Mouse (Mus musculus) intestine, embryonic 14.5 days (tissue): ENCODE results near the gene Gm43191. TPM values are rescaled to one million over a fixed set of nuclear protein-coding genes. Genes with fewer than 3 reads are reported as not detected.
A peak's percentile ranks its signal among the peaks of the same experiment; 100 is the strongest.
"Not testable (repeated sequence)": the region's sequence is repeated elsewhere in the genome, so short reads cannot be mapped to it uniquely, and the experiment has no call there.

Source experiments
- ATAC-seq: fragments of 200-750 bp; cut with Nextera tagmentation; replicated peaks from 2 replicates; pipeline ENCODE4 v1.8.0; 2017; ENCODE audit warnings: low read depth, moderate number of reproducible peaks, moderate TSS enrichment, moderate library complexity; ENCODE audit not compliant: low FRiP score, low TSS enrichment
- DNase-seq: peaks from one replicate; pipeline ENCODE4 v3.0.0-alpha.2; 2018; ENCODE audit warnings: low spot score
- H3K27ac ChIP-seq: fragments of 300-500 bp; sonication (generic); 2 replicates; pipeline ENCODE4 v1.5.1; 2014; ENCODE audit warnings: low read depth, mild to moderate bottlenecking, control low read depth
- H3K27me3 ChIP-seq: fragments of 300-500 bp; sonication (generic); replicated peaks from 2 replicates; pipeline ENCODE4 v1.6.1; 2014; ENCODE audit warnings: low read length, control low read depth; ENCODE audit not compliant: control insufficient read depth, insufficient read depth
- H3K36me3 ChIP-seq: fragments of 300-500 bp; sonication (generic); 2 replicates; pipeline ENCODE4 v1.6.1; 2014; ENCODE audit warnings: low read length, control low read depth; ENCODE audit not compliant: control insufficient read depth, insufficient read depth
- H3K4me1 ChIP-seq: fragments of 300-500 bp; sonication (generic); replicated peaks from 2 replicates; pipeline ENCODE4 v1.6.1; 2014; ENCODE audit warnings: low read length, control low read depth, mixed read lengths; ENCODE audit not compliant: control insufficient read depth, insufficient read depth
- H3K4me2 ChIP-seq: fragments of 300-500 bp; sonication (generic); 2 replicates; pipeline ENCODE4 v1.6.1; 2014; ENCODE audit warnings: low read length
- H3K4me3 ChIP-seq: fragments of 300-500 bp; sonication (generic); 2 replicates; pipeline ENCODE4 v1.5.1; 2014; ENCODE audit warnings: low read depth, low read length, control low read depth, mixed read lengths
- H3K9ac ChIP-seq: fragments of 300-500 bp; sonication (generic); 2 replicates; pipeline ENCODE4 v1.6.1; 2014; ENCODE audit warnings: mild to moderate bottlenecking, low read length
- H3K9me3 ChIP-seq: fragments of 300-500 bp; sonication (generic); 2 replicates; pipeline ENCODE4 v1.6.1; 2016; ENCODE audit warnings: low read length, control low read depth; ENCODE audit not compliant: control insufficient read depth
- WGBS: fragments of 180-500 bp; shearing (Covaris S2); extraction: QIAGEN DNeasy Blood & Tissue Kit; methylation state at CpG from one replicate; pipeline ENCODE4 v1.1.7; 2014; 5-methylcytosine and 5-hydroxymethylcytosine counted together
- polyA plus RNA-seq: library from polyadenylated mRNA; unstranded; fragments of >200 nt; fragmentation: Nextera tagmentation; extraction: Ambion mirVana; gene quantifications from 2 replicates; pipeline ENCODE4 v1.2.1, GENCODE M21; 2014

Gene Gm43191
- polyA plus RNA-seq, 1 experiment from 2014 or later: not detected

DNA sequence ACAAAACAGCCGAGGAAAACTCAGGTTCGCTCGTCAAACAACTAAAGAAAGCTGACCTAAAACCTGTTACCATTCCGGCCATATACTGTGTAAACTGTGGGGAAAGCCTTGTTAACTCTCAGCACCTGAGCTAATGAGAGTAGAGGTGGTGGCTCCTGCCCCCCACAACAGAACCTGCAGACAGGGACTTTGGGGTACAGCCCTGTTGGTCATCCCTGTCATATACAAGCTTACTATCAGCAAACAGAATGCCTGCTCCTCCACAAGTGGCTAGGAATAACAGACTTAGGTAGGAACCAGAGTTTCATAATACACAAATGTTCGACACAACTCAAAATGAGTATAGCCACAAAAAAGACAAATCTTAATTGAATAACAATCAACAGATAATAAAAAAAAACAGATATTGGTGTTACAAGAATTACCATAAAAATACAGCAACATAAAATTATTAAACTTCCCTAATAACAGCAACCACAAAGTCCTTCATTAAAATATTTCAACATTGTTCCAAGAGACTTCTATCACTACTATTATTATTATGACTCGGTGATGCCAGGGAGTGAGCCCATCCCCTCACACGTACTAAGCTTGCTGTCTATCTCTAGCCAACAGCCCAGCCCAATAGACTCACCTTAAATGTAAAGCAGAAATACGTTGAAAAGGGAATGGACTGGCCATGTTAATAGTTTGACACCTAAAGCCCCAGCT, 14.1 kb upstream of the Gm43191 start:
- Histone ChIP-seq H3K4me3 (no peak overlapping the region), H3K27me3 (no peaks in the 10 kb centered on the region), H3K4me1 (no peaks in the 10 kb centered on the region), H3K36me3 (no peaks in the 10 kb centered on the region; the same call in 1 of the 2 replicates), H3K9me3 (no peaks in the 10 kb centered on the region), H3K27ac (no peak overlapping the region), H3K9ac (no peak overlapping the region), H3K4me2 (no peak overlapping the region)
- DNase-seq: no peak
- WGBS: 87% methylated on average over 8 of the region's 8 CpGs
- no peak for ATAC-seq

DNA sequence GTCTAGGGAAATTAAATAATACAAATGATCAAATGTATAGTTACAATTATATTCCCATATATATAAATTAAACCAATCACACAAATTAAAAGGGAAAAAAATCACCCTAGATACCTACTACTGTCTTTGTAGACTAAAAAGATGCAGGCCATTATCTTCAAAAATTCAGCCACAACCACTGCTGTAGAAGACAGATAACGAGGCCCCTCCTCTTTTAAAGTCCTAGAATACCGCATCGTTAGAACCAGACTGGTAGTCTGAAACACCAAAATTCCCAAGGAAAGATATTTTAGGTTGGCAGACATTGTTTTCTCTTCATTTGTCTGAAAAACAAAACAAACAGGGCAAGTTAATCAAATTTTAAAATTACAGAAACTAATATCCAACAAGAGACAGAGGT, 13.3 kb upstream of the Gm43191 start:
- no peaks in the 10 kb centered on the region for H3K27me3 ChIP-seq
- DNase-seq: no peak
- no peak overlapping the region for H3K27ac ChIP-seq
- ATAC-seq: no peak
- H3K9me3 ChIP-seq: no peaks in the 10 kb centered on the region
- no peaks in the 10 kb centered on the region for H3K4me1 ChIP-seq
- 92% methylated on average over 3 of the region's 3 CpGs for WGBS
- H3K4me2 ChIP-seq: no peak overlapping the region
- H3K36me3 ChIP-seq: no peaks in the 10 kb centered on the region; the same call in 1 of the 2 replicates
- no peak overlapping the region for H3K4me3 ChIP-seq
- H3K9ac ChIP-seq: no peak overlapping the region

DNA sequence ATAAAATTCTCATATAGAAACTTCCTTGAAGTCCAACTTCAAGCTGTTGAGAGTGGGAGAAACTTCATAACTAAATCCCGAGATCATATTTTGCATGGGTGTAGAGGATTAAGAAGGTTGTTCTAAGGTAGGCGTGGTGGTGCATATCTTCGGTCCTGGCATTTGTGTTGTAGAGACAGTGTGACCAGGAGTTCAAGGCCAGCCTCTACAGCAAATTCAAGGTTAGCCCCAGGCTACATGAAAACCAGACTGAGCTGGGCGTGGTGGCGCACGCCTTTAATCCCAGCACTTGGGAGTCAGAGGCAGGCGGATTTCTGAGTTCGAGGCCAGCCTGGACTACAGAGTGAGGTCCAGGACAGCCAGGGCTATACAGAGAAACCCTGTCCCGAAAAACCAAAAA, 16.8 kb downstream of the Gm43191 start:
- not testable (repeated sequence) for H3K9ac ChIP-seq, H3K27me3 ChIP-seq, H3K4me3 ChIP-seq, ATAC-seq, H3K4me2 ChIP-seq, DNase-seq, H3K36me3 ChIP-seq, H3K27ac ChIP-seq, H3K9me3 ChIP-seq
- WGBS: 89% methylated on average over 9 of the region's 9 CpGs
- H3K4me1 ChIP-seq: peaks cover 10% of the 10 kb centered on the region; the same call in 1 of the 2 replicates

DNA sequence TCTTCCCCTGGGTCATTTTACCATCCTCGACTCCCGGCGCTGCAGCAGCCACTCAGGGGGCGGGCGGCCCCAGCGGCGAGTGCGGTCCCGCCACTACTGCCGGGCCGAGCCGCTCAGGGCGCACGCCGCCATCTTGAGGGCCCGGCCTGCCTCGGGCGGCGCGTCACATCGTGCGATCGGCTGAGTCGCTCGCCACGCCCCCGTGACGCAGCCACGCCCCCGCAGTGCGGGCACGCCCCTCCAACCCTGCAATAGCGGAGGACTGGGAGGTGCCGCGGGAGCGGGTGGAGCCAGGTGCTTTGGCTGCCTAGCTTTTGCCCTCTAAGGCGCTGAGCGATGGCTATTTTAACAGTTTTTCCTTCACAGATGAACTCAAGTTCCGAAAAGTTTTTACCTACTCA, 18.6 kb downstream of the Gm43191 start, which contains the start of gene Mfsd14a:
Gene Mfsd14a (minus strand): TSS at position 215 of the 401 bp plus-strand sequence.
- Histone ChIP-seq H3K9me3 (no peaks in the 10 kb centered on the region), H3K9ac (peak within 1 kb of the TSS; percentile 89), H3K4me2 (peak within 1 kb of the TSS; percentile 83), H3K27me3 (no peaks in the 10 kb centered on the region), H3K27ac (peak within 1 kb of the TSS; percentile 89), H3K4me3 (peak within 1 kb of the TSS; percentile 88), H3K36me3 (no peaks in the 10 kb centered on the region), H3K4me1 (peaks cover 10% of the 10 kb centered on the region; the same call in 1 of the 2 replicates)
- under 1% methylated on average over 37 of the region's 39 CpGs for WGBS
- ATAC-seq (peak; percentile 99), DNase-seq (peak; percentile 99)

DNA sequence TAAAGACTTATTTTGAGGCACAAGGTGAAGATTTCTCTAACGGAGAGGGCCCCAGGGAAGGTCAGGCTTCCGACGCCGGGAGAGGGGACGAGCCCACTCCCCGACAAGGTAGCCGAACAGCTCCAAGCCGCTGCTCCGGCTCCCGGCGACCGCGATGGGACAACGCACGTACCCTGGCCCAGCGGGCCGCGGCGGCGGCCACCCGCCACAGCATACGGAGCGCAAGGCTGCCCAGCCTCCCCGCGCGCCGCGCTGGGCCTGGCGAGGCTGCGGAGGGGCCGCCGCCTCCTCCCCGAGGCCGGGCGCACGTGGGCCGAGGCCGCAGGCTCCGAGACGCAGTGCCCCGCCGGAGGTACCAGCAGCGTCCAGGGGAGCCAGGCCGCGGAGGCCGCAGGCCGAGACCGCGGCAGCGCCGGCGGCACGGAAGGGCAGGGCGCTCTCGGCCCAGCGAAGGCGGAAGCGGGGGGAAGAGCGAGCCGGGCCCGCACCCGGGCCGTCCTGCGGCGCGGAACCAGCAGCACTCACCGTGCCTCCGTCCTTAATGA, 19.1 kb downstream of the Gm43191 start:
- DNase-seq (no peak), ATAC-seq (peak; percentile 87)
- Histone ChIP-seq H3K36me3 (no peaks in the 10 kb centered on the region), H3K27ac (peak overlapping the region; percentile 89), H3K9ac (peak overlapping the region; percentile 89), H3K4me3 (peak overlapping the region; percentile 88), H3K4me1 (peaks cover 10% of the 10 kb centered on the region; the same call in 1 of the 2 replicates), H3K27me3 (no peaks in the 10 kb centered on the region), H3K9me3 (no peaks in the 10 kb centered on the region), H3K4me2 (peak overlapping the region; percentile 83)
- WGBS: 0% methylated on average over 60 of the region's 68 CpGs

DNA sequence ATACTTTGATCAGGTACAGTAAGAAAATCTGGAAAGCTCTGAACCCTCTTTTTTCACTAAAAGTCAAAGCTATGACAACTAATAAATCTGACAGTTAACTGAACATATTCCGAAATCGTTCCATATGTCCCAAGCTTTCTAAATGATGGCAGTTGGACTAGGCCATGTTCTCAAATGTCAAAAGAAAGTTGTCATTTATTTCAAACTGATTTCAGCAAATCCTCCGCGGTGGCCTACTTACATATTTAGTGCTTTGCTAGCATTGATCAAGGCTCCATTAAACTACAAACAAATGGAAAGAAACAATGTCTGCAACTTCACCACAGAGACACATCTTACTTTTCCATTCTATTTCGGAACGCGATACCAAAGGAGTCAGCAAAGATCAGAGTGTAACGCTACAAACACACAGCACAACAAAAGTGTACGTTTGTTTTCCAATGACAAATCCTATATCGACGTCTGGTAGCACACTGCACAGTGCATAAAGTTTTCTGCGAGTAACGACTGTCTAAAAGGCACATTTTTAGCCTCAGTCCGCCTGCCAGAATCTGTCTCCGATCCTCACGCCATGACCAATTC, 19.7 kb downstream of the Gm43191 start:
- Histone ChIP-seq H3K27ac (peak overlapping the region; percentile 89), H3K36me3 (no peaks in the 10 kb centered on the region), H3K27me3 (no peaks in the 10 kb centered on the region), H3K9ac (peak overlapping the region; percentile 89), H3K4me2 (peak overlapping the region; percentile 83), H3K4me1 (peaks cover 10% of the 10 kb centered on the region; the same call in 1 of the 2 replicates), H3K4me3 (peak overlapping the region; percentile 88), H3K9me3 (no peaks in the 10 kb centered on the region)
- 4% methylated on average over 16 of the region's 16 CpGs for WGBS
- DNase-seq (no peak), ATAC-seq (no peak)

DNA sequence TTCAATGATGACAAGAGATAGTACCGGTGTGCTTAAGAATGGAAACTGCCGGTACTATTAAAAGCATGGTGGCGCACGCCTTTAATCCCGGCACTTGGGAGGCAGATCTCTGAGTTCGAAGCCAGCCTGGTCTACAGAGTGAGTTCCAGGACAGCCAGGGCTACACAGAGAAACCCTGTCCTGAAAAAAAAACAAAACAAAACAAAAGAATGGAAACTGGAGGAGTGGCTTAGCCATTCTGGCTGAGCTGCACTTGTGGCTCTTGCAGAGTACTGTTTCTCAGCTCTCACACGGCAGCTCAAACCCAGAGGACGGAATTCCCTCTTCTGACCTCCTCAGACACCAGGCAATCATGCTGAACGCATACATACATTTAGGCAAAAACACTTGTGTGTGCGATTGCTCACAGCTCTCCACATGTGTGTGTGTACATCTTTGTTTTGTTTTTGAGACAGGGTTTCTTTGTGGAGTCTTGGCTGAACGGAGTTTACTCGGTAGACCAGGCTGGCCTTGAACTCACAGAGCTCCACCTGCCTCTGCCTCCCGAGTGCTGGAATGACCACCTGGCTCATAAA, 21.1 kb downstream of the Gm43191 start:
- H3K9ac ChIP-seq: no peak overlapping the region
- H3K4me1 ChIP-seq: peaks cover 10% of the 10 kb centered on the region; the same call in 1 of the 2 replicates
- H3K36me3 ChIP-seq: no peaks in the 10 kb centered on the region
- WGBS: 84% methylated on average over 13 of the region's 13 CpGs
- DNase-seq (no peak), ATAC-seq (no peak)
- H3K27me3 ChIP-seq: no peaks in the 10 kb centered on the region
- H3K4me3 ChIP-seq: no peak overlapping the region
- no peak overlapping the region for H3K4me2 ChIP-seq
- H3K27ac ChIP-seq: no peak overlapping the region
- H3K9me3 ChIP-seq: no peaks in the 10 kb centered on the region

DNA sequence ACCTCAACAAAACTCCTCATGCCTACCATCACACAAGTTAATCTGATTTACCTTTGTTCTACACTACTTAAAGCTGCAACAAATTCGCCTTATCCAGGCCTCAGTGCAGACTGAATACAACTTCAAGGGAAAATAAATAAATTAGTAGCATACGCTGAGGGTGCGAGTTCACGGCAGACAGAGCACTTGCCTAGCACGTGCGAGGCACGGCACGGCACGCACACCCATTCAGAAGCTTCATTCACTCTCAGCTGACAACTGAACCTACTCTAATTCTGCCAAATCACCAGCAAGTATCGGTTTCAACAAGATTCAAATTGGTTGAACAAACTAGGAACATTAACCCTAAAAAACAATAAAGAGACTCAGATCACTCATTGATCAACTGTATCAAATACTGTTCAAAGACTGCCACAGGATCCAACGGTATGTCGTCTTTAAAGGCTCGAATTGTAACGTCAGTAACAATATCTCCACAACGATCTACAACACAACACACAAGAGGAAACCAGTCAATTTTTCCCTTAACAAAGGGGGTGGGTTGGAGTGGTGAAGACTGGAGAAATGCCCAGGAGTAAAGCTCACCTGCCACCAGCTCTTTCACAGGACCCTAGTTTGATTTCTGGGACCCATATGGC, 22.0 kb downstream of the Gm43191 start:
- no peak for ATAC-seq
- no peaks in the 10 kb centered on the region for H3K9me3 ChIP-seq
- no peak overlapping the region for H3K4me2 ChIP-seq
- H3K9ac ChIP-seq: no peak overlapping the region
- no peaks in the 10 kb centered on the region for H3K36me3 ChIP-seq
- no peak overlapping the region for H3K4me3 ChIP-seq
- H3K27me3 ChIP-seq: no peaks in the 10 kb centered on the region
- no peak overlapping the region for H3K27ac ChIP-seq
- no peak for DNase-seq
- H3K4me1 ChIP-seq: peaks cover 10% of the 10 kb centered on the region; the same call in 1 of the 2 replicates
- WGBS: 84% methylated on average over 15 of the region's 15 CpGs
